Mouse (Mus musculus) layer of hippocampus, adult 2 months (tissue): ENCODE results near the gene Arhgap31. TPM values are rescaled to one million over a fixed set of nuclear protein-coding genes. Genes with fewer than 3 reads are reported as not detected.

Experiments
- DNase-seq, 2 experiments: peaks; one replicate each; pipeline ENCODE4 v3.0.0; 2022; ENCODE audit warnings: low spot score in 2 of 2
- H3K27ac ChIP-seq: fragments of 200-600 bp; 2 replicates; pipeline ENCODE4 v1.8.1; 2022
- H3K4me3 ChIP-seq: fragments of 200-600 bp; 2 replicates; pipeline ENCODE4 v1.8.1; 2022; ENCODE audit warnings: mild to moderate bottlenecking
- CTCF ChIP-seq: fragments of 200-600 bp; conservative IDR thresholded peaks from 2 replicates; pipeline ENCODE4 v1.8.1; 2022; ENCODE audit warnings: antibody characterized with exemption, mild to moderate bottlenecking, moderate library complexity
- total RNA-seq, 2 experiments: library from RNA; stranded (reverse); gene quantifications; 2 replicates each; pipeline ENCODE4 v1.2.3; 2021

Gene Arhgap31
- total RNA-seq, 2 experiments from 2014 or later = 17.9 to 18.5 TPM

DNA sequence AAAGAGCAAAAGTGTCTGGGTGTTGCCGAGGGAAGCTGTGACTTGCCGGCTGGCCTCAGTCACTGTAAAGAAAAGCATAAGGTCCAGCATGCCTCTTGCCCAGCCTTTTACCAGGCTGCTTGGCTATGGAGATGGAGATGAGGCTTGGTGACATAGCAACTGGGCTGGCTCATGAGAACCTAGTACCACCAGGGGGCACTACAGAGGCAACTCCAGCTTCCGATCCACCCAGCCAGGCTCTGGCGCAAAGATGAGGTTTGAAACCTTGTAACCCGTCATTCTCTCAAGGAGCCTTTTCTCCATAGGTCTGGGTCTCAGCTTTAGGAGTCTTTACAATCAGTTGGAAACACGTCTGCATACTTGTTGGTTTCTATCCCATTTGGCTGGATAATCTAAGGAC is 94.0 kb downstream of the Arhgap31 start:
- H3K27ac ChIP-seq = no peak overlapping the region
- H3K4me3 ChIP-seq = no peak overlapping the region
- peak; percentile 82 to 90 for DNase-seq
- TF ChIP-seq CTCF = peak; percentile 98

DNA sequence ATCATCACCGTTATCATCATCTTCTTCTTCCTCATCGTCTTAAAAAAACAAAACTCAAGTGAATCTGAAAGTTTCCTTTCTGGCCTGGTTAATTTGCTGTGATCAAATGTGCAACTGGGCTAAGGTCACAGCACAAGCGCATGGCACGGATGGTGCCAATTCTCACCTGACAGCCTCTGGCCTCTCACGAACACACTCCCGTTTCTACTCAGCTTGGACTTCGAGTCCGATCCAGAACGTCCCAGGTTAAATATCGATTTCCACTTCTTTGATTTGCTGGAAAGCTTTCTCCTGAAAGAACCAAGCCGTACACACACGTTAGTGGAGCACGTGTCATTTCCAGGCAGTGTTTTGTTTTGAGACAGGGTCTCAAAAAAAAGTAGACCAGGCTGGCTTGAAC is 95.1 kb downstream of the Arhgap31 start:
- Histone ChIP-seq H3K4me3 (no peak overlapping the region), H3K27ac (no peak overlapping the region)
- no peak for DNase-seq
- TF ChIP-seq CTCF = no peak

DNA sequence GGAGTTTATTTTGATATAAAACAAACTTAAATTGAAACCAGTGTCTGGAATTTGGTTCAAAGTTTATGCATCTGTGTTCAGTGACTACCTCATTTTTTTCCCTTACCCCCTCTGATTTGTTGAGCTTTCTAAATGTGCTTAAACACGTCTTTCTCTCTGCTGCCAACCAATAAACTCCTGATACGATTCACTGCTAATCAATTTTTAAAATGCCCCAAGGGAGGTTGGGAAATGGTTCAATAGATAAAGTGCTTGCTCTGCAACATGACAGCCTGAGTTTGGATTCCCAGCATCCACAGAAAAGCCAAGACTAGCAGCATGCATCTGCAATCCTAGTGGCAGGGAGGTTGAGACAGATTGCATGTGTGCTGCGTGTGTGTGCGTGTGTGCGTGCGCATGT is 99.4 kb downstream of the Arhgap31 start:
- Histone ChIP-seq H3K27ac (no peak overlapping the region), H3K4me3 (no peak overlapping the region)
- no peak for DNase-seq
- no peak for TF ChIP-seq CTCF

DNA sequence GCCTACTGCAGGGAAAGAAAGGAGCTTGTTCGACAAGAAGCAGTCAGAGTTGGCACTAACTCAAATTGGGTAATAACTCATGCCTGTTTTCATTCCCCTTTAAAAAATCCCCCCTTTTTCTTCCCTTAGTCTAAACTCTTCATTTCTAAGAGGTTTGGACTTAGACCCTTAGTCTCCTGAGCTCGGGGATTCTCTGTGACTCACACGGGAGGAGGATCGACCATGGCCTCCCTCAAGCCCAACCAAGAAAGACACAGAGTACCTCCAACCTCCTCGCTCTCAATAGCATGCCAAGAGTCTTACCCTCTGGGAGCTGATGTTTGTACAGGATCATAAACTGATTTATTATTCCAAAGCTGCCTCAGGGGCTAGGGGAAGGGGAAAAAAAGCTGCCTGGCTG is 100.4 kb downstream of the Arhgap31 start:
- Histone ChIP-seq H3K27ac (no peak overlapping the region), H3K4me3 (no peak overlapping the region)
- no peak for DNase-seq
- TF ChIP-seq CTCF = no peak

DNA sequence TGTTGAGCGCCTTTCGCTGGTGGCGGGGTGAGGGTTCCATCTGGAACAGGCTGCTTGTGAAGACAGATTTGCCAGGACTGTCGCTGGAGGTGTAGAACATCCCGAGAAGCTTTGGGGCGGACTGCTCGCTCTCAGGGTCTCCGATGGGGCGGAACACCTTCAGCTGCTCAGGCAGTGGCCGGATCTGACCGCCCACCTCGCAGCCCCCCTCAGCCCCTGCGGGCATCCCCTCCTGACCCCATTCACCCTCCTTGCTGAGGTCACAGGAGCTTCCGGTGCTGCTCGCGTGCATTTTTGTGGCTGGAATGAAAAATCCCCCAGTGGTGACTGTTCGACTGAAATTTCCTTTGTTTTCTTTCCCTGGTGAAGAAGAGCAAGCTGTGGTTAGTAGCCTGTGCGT is 104.0 kb downstream of the Arhgap31 start:
- Histone ChIP-seq H3K4me3 (no peak overlapping the region), H3K27ac (no peak overlapping the region)
- TF ChIP-seq CTCF = no peak
- DNase-seq = no peak

DNA sequence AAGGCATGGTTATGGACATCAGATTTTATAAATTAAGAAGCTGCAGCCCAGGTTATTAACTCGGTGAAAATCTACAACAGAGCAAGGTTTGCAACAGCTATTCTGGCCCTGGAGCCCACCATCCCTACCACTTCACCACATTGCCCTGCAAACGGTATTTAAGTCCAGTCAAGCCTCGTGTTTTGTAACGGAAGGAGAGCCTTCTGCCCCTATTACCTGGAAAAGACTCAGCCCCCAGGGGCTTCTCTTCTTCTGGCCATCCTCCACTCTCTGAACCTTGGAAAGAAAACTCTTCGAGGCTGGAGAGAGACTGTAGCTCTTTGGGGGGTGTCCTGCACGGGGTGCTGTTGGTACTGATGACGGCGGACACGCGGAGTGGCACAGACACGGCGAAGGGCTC is 104.4 kb downstream of the Arhgap31 start:
- no peak for TF ChIP-seq CTCF
- no peak for DNase-seq
- H3K4me3 ChIP-seq = no peak overlapping the region
- H3K27ac ChIP-seq = no peak overlapping the region

DNA sequence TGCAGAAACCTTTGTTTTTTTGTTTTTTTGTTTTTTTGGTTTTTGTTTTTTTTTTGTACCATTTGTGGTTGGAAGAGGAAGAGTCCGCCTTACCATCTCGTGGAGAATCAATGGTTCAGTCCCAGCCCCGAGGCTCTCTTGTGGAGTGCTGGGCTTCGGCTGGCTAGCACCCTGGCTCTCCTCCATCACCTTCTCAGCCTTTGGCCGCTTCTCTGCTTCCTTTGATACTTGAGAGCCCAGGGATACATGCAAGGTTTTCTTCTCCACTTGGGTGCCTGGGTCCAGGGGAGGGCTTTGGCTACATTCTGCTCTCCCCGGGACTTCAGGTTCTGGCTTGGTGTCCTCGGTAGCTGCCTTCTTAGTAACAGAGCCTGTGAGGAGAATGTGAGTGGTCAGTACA is 106.6 kb downstream of the Arhgap31 start:
- no peak overlapping the region for H3K4me3 ChIP-seq
- no peak for DNase-seq
- no peak overlapping the region for H3K27ac ChIP-seq
- no peak for TF ChIP-seq CTCF

DNA sequence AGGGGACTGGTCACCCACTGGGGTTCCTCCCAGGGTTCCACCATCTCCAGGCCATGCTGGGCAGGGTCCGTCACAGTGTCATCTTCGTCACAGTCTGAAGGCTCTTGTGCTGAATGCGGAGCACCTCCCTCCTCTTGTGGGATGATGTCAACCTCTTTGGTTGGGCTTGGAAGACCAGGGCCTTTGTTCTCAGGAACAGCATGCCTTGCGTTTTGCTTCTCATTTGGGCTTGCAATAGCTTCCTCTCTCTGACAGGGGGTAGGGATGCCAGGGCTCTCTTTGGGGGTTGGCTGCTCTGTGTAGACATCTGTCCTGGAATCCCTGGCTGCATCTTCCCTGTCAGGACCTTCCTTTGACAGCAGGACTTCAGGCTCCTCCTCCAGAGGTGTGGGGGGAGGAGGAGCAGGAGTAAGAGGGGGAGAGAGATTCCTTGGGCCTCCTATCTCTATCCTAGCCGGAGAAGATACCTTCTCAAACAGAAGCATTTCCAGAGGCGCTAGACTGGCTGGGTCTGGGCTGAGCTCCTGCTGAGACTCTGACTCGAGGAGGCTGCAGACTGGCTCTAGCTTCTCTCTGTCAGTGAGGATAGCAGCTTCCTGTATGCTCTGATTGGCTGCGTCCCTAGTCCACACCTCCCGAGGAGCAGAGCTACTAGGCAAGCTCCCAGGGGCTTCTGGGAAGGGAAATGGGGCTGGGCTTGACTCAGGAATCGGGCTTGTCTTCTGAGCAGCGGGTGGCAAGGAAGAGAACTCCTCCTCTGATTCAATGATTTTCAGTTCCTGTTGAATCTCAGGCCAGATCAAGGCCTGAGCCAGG is 109.9 kb downstream of the Arhgap31 start:
- H3K27ac ChIP-seq = peak overlapping the region; percentile 84
- TF ChIP-seq CTCF = no peak
- H3K4me3 ChIP-seq = peak overlapping the region; percentile 31
- peak; percentile 41 to 48 for DNase-seq

DNA sequence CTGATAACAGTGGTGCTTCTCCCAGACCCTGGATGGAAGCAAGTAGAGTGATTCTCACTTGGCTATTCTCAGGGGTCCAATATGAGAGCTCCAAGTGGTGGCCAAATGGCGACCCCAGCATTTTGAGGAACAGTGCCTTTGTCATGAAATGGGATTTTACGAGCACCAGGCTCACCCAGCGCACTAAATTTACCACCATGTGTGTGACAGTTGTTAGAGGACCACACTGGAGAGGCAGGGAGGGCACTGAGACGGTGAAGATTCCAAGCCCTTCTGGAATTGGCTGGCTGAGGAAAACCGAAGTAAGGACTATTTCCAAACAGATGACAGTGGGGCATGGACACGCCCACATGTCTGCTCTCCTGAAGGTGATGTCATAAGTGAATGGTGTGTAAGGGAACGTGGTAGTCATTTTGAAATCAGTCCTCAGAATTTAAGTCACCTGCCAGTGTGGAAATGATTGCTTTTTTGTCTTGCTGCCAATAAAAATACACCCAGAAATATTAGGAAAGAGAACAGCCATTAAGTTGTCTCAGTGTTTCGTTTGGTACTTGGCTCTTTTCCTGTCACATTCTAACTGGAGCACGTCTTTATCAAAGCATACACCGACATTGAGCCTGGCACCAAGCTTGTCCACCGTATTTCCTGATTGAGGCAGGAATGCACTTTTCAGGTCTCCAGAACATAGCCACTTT is 113.9 kb downstream of the Arhgap31 start:
- Histone ChIP-seq H3K27ac (no peak overlapping the region), H3K4me3 (no peak overlapping the region)
- no peak for DNase-seq
- no peak for TF ChIP-seq CTCF

DNA sequence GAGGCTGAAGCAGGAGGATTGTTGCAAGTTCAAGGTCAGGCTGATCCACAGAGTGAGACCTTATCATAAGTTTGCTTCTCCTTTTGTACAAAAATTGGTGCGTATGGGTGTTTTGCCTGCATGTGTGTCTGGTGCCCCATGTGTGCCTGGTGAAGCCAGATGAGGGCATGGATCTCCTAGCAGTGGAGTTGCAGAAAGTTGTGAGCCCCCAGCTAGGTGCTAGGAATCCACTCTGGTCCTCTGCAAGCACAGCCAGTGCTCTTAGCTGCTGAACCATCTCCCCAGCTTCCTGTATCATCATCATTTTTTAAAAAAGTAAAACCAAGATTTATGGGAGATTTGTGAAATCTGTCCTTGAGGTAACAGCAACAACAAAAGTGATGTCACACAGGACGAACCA is 116.4 kb downstream of the Arhgap31 start:
- DNase-seq = no peak
- Histone ChIP-seq H3K4me3 (no peak overlapping the region), H3K27ac (no peak overlapping the region)
- TF ChIP-seq CTCF = no peak

DNA sequence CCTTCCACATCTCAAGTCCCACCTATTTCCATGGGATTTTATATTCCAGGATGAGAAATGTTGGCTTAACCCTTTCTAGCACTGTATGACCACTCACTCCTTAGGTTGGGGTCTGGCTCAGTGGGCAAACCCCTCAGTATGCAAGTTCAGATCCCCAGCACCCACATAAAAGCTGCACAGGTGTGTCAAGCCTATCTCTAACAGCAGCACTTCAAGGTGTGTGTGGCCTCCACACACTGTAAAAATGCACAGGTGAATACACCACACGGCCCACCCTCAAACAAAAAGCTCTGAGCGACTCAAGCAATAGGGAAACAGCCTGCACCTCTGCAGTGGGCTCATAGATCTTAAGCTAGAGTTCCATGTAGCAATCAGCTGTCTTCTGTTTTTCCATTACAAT is 117.0 kb downstream of the Arhgap31 start:
- no peak for DNase-seq
- Histone ChIP-seq H3K4me3 (no peak overlapping the region), H3K27ac (no peak overlapping the region)
- TF ChIP-seq CTCF = no peak

DNA sequence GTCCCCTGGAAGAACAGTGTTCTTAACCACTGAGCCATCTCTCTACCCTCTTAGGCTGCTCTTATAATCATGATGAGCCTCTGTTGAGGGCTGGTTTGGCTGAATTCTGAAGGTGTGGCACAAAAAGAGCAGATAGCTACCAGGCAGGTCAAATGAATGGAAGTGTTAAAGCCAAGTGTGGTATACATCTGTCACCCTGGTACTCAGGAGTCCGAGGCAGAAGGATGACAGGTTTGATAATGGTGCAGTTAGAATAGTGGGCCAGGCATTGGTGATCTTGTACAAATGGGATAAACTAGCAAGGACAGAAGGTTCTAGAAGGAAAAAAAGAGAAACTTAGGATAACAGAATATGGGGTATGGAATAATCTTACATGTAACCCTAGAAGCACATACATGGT is 118.6 kb downstream of the Arhgap31 start:
- TF ChIP-seq CTCF = no peak
- Histone ChIP-seq H3K4me3 (no peak overlapping the region), H3K27ac (no peak overlapping the region)
- no peak for DNase-seq

DNA sequence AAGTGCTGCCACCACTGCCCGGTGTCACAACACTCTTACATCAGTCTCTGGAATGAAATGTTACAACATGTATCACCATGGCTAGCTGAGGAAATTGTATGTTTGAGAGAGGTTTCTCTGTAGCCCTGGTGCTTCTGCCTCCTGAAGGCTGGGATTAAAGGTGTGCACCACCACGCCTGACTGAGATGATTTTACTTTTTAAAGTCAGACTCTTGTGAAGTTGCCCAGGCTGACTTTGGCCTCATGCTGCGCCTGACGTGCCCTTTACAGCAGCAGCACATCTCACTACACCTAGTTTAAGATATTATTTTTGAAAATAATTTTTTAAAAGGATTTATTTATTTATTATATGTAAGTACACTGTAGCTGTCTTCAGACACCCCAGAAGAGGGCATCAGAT is 120.1 kb downstream of the Arhgap31 start:
- Histone ChIP-seq H3K4me3 (no peak overlapping the region), H3K27ac (peak overlapping the region; percentile 41; the same call in 1 of the 2 replicates)
- TF ChIP-seq CTCF = no peak
- no peak for DNase-seq
